Mouse (Mus musculus) erythroblast, embryonic 14.5 days (primary cell): ENCODE data around the gene Rogdi.

Source experiments
- GATA1 ChIP-seq: IDR thresholded peaks from 2 replicates; pipeline ENCODE4 v1.6.1; 2012; ENCODE audit warnings: low read length, inconsistent platforms, mixed read lengths
- TAL1 ChIP-seq: IDR thresholded peaks from 3 replicates; pipeline ENCODE4 v1.6.1; 2012; ENCODE audit warnings: low read length, inconsistent platforms, mixed read lengths

- TF ChIP-seq GATA1 (no peak), TAL1 (0 out of 3 replicates have a peak, but pooled peaks have one; percentile 23)
Measured at GRCm38 (mm10) chr16:4969055-4969843, 44.1 kb downstream of the Rogdi start.
